Mouse (Mus musculus) embryonic fibroblast, embryonic 13.5 days (primary cell): Measurements from ENCODE around the gene Igsf11.

ENCODE experiments used
- CTCF ChIP-seq: IDR thresholded peaks from 2 replicates; pipeline ENCODE4 v1.5.1; 2011; ENCODE audit warnings: mild to moderate bottlenecking, control low read depth, low read length, moderate library complexity, borderline replicate concordance; ENCODE audit not compliant: insufficient read depth
- POLR2A ChIP-seq: IDR thresholded peaks from 2 replicates; pipeline ENCODE4 v1.6.1; 2011; ENCODE audit warnings: low read depth, mild to moderate bottlenecking, control low read depth, low read length, moderate library complexity

DNA sequence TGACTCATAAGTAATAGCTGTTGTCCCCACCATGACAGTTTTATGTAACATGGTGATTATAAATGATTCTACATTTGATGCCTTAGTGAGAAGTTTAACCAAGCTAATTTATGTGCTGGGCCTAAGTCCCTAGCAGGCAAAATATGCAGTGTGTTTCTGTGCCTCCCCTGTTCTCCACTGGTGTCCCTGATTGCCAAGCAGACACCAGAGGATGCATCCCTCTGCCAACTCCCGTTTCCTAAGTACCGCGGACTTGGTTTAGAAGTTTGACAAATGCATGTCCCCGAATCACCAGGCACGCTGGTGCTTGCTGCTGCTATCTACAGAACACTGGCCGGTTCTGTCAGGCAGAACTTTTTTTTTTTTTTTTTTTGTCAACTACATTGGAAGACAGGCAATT is 39.0 kb downstream of the Igsf11 start:
- TF ChIP-seq CTCF, result no peak
- TF ChIP-seq POLR2A, result no peak
